Mouse (Mus musculus): ENCODE measurements around the gene Primpol. TPM values are rescaled to one million over a fixed set of nuclear protein-coding genes. Genes with fewer than 3 reads are reported as not detected.

Primpol gene
- polyA plus RNA-seq (2016; fragmentation: Nextera tagmentation; extraction: Ambion mirVana) = 8.9 and 11.4 TPM in 2 replicates

DNA sequence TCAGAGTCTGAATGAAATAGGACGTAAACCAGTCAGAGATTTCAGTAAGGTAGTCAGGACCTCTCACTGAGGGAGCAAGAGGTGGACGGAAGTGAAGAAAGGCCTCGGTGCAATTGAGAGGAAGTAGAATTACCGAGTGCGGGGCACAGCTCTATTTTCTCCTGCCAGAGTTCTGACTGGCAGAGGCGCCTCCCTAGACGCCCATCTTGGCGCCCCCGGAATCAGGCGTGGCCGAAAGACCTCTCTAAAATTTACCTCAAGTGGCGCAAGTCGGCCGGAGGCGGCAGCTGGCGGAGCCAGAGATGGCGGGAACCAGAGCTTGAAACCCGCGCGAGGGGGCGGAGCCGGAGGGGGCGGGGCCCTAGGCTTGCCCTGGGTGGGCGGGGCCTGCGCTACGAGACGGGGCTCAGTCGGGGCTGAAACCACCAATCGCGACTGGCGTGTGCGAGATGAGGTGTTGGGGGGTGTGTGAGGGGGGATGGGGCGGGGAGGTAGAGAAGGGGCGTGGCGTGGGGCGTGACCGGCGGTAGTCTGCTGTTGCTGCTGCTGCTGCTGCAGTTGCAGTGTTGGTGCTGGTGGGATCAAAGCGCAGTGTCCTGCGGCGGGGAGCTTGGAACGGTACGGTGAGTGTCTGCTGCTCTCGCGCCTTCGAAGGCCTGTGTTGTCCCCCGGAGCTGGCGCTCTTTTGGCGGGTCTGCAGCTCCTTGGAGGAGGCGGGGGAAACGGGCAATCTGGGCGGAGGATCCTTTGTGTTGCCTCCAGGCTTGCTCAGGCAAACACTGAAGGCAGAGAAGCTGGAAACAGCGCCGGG is at the start of gene Primpol, which contains the start of gene Casp3:
Gene Primpol (minus strand): TSS at position 334 of the 811 bp plus-strand sequence.
Gene Casp3 (plus strand): TSS at position 413 of the 811 bp plus-strand sequence.
- WGBS = 2% methylated on average over 54 of the region's 54 CpGs
- no peaks in the 10 kb centered on the region for H3K9me3 ChIP-seq (replicated peaks)
- peak; percentile 99 for DNase-seq (ENCODE audit: low spot score)
- peaks cover 33% of the 10 kb centered on the region for H3K4me1 ChIP-seq
- H3K4me3 ChIP-seq = peak within 1 kb of the TSS; percentile 77
- peaks cover 7% of the 10 kb centered on the region; the same call in 1 of the 2 replicates for H3K36me3 ChIP-seq
- peak within 1 kb of the TSS; percentile 94 for H3K27ac ChIP-seq
- H3K27me3 ChIP-seq (ENCODE audit: low read depth, poor library complexity, severe bottlenecking) = no peaks in the 10 kb centered on the region

DNA sequence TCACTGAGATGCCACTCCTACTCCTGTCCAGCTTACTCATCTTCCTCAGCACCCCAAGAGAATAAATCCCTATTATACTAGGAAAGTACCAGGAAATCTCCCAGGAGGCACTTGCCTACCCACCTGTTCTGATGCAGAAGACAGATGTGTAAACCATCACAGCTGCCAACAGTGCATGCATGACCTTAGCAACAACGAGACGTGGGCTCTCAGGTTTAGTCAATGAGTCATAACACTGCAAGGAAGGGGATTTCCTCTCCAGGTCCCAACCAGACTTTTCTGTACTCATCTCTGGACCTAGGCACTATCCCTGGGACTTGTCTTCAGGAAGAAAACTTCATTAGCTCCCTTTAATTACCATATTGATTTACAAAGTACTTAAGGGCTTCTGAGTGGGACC is 38.9 kb upstream of the Primpol start:
- H3K36me3 ChIP-seq = no peaks in the 10 kb centered on the region
- no peaks in the 10 kb centered on the region for H3K27me3 ChIP-seq (ENCODE audit: low read depth, poor library complexity, severe bottlenecking)
- no peak overlapping the region for H3K27ac ChIP-seq
- no peaks in the 10 kb centered on the region for H3K9me3 ChIP-seq (replicated peaks)
- 86% methylated on average over 2 of the region's 2 CpGs for WGBS
- no peak for DNase-seq (ENCODE audit: low spot score)
- no peak overlapping the region for H3K4me3 ChIP-seq
- 0 out of 2 replicates have a peak, but pooled peaks cover 4% of the 10 kb centered on the region for H3K4me1 ChIP-seq

DNA sequence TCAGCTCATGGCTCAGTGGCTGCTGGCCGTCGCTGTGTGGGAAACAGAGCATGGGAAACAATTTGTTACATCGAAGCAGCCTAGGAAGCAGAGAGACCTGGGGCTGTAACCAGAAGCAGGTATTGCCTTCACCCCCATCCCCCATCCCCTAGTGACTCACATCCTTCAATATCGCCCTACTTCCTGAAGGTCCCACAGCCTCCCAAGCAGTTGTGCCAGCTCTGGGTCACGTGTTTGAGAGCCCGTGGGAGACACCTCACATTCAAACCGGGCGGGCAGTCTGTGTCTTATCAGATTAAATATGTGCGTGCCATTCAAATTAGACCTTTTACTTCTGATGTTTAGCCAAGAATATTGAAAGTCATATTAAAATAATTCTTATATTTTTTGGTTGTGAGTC is 34.9 kb upstream of the Primpol start:
- DNase-seq (ENCODE audit: low spot score) = no peak
- H3K4me1 ChIP-seq = 0 out of 2 replicates have a peak, but pooled peaks cover 4% of the 10 kb centered on the region
- no peaks in the 10 kb centered on the region for H3K27me3 ChIP-seq (ENCODE audit: low read depth, poor library complexity, severe bottlenecking)
- H3K36me3 ChIP-seq = no peaks in the 10 kb centered on the region
- no peak overlapping the region for H3K27ac ChIP-seq
- no peaks in the 10 kb centered on the region for H3K9me3 ChIP-seq (replicated peaks)
- no peak overlapping the region for H3K4me3 ChIP-seq
- WGBS = 84% methylated on average over 9 of the region's 9 CpGs

DNA sequence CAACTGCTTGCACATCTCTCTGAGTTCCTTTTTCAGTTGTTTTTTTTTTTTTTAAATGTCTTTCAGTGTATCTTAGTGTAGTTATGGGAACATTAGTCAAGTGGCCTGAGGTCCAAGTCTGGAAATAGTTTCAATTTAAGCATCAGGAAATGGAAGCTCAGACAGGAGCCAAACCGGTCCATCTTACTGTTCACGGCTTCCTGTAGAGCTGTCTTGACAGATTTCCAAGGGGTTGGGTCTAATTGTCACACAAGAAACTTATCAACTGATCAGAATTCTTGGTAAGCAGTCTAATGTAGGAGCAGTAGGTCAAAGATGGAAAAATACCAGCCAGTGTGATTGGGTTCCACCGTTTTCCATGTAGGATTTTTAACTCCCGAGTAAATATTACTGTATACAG is 31.4 kb upstream of the Primpol start:
- Histone ChIP-seq H3K9me3 (replicated peaks) (no peaks in the 10 kb centered on the region), H3K36me3 (no peaks in the 10 kb centered on the region), H3K27ac (no peak overlapping the region), H3K4me3 (no peak overlapping the region), H3K4me1 (0 out of 2 replicates have a peak, but pooled peaks cover 4% of the 10 kb centered on the region), H3K27me3 (ENCODE audit: low read depth, poor library complexity, severe bottlenecking) (no peaks in the 10 kb centered on the region)
- no peak for DNase-seq (ENCODE audit: low spot score)
- WGBS = 89% methylated on average over 4 of the region's 4 CpGs

DNA sequence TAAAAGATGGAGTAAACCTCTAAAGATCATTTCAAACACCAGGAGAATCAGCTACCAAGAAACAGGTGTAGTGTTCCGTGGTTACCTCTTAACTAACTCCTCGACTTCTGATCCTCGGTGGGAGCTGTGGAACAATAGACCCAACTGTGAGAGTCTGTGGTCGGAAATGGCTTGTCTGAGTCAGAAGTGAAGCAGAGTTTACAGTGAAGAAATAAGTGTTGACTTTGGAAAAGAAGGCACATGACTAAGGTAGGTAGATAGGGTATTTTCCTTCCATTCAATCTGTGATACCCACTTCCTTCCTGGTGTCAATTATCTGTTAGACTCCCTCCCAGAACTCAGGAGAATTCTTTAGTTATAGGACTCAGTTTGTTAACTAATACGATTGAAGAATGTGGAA is 24.3 kb upstream of the Primpol start:
- DNase-seq (ENCODE audit: low spot score) = no peak
- 92% methylated on average over 5 of the region's 5 CpGs for WGBS
- H3K4me3 ChIP-seq = no peak overlapping the region
- H3K27ac ChIP-seq = no peak overlapping the region
- H3K9me3 ChIP-seq (replicated peaks) = no peaks in the 10 kb centered on the region
- no peaks in the 10 kb centered on the region for H3K4me1 ChIP-seq
- no peaks in the 10 kb centered on the region for H3K27me3 ChIP-seq (ENCODE audit: low read depth, poor library complexity, severe bottlenecking)
- peaks cover 58% of the 10 kb centered on the region for H3K36me3 ChIP-seq

DNA sequence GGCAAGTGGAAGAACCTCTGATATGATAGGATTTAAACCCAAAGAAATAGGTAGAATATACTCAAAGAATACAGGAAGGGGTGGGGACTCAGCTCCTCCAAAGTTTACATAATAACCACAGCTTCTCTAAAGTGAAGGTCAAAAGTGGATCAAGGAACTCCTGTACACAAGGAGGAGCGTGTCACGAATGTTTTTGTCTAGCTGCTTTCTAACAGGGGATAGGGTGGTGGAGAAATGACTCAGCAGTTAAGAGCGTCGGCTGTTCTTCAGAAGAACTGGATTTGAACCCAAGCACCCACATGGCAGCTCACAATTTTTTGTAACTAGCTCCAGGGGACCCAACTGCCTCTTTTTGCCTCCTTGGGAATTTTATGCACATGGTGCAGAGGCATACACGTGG is 22.8 kb upstream of the Primpol start:
- Histone ChIP-seq H3K4me3 (no peak overlapping the region), H3K9me3 (replicated peaks) (no peaks in the 10 kb centered on the region), H3K4me1 (no peaks in the 10 kb centered on the region), H3K36me3 (peaks cover 72% of the 10 kb centered on the region), H3K27me3 (ENCODE audit: low read depth, poor library complexity, severe bottlenecking) (no peaks in the 10 kb centered on the region), H3K27ac (no peak overlapping the region)
- 95% methylated on average over 5 of the region's 5 CpGs for WGBS
- no peak for DNase-seq (ENCODE audit: low spot score)

DNA sequence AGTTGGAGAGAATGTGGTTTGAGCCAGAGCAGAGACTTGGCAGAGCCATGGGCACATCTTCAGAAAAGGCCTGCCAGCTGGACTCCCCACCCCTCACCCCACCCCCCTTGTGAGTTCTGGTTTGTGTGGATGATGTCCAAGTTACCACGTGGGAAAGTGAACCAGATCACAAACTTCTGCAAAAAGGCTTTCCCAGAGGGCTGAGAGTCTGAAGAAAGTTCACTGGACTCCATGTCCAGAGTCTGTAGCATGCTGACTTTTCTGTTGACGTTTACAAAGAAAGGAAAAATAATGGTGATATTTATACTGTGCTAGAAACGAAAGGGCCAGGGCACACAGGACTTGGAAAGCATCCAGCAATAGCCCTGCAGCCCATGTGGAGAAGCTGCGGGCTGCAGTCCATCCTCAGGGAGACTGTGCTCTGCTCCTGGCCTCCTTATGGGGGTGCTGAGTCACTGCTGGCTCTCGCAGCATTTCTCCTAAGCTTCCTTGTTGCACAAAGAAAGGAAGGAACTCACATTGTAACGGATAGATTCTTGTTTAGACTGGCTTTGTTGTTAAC is 22.1 kb upstream of the Primpol start:
- Histone ChIP-seq H3K4me3 (no peak overlapping the region), H3K36me3 (peaks cover 79% of the 10 kb centered on the region), H3K27me3 (ENCODE audit: low read depth, poor library complexity, severe bottlenecking) (no peaks in the 10 kb centered on the region), H3K9me3 (replicated peaks) (no peaks in the 10 kb centered on the region), H3K4me1 (no peaks in the 10 kb centered on the region), H3K27ac (no peak overlapping the region)
- DNase-seq (ENCODE audit: low spot score) = no peak
- 85% methylated on average over 6 of the region's 6 CpGs for WGBS

DNA sequence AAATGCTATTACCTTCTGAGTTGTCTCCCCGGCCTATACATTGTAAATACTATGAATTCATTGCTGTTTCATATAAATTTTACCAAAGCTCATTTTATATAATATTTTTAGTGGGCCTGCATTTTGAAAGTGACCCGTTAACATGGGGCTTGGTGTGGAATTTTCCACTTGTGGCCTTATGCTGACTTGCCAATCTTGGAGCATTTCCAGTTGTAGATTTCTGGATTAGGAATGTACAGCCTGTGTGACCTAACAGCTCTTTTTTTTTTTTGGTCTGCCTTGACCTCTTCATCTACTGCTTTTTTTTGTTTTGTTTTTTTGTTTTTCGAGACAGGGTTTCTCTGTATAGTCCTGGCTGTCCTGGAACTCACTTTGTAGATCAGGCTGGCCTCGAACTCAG is 13.9 kb upstream of the Primpol start:
- Histone ChIP-seq H3K9me3 (replicated peaks) (no peaks in the 10 kb centered on the region), H3K27me3 (ENCODE audit: low read depth, poor library complexity, severe bottlenecking) (no peaks in the 10 kb centered on the region), H3K36me3 (peaks cover 79% of the 10 kb centered on the region), H3K4me3 (no peak overlapping the region), H3K4me1 (0 out of 2 replicates have a peak, but pooled peaks cover 7% of the 10 kb centered on the region), H3K27ac (no peak overlapping the region)
- DNase-seq (ENCODE audit: low spot score) = no peak
- WGBS = 98% methylated on average over 4 of the region's 4 CpGs

DNA sequence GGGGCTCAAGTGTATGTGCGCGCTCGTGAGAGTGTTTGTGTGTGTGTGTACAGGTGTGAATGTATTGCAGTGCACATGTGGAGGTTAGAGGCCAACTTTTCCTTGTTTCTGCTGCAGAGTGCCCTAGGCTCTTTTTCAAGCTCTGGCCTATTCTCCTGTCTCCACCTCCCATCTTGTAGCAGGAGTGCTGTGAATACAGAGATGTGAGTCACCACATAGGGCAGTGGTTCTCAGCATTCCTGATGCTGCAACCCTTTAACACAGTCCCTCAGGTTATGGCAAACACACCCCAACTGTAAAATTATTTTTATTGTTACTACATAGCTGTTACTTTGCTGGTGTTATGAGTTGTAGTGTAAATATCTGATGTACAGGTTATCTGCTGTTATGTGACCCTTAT is 13.4 kb upstream of the Primpol start:
- no peak overlapping the region for H3K27ac ChIP-seq
- no peaks in the 10 kb centered on the region for H3K9me3 ChIP-seq (replicated peaks)
- no peak for DNase-seq (ENCODE audit: low spot score)
- H3K4me1 ChIP-seq = 0 out of 2 replicates have a peak, but pooled peaks cover 7% of the 10 kb centered on the region
- H3K36me3 ChIP-seq = peaks cover 74% of the 10 kb centered on the region
- no peak overlapping the region for H3K4me3 ChIP-seq
- WGBS = 94% methylated on average over 3 of the region's 3 CpGs
- no peaks in the 10 kb centered on the region for H3K27me3 ChIP-seq (ENCODE audit: low read depth, poor library complexity, severe bottlenecking)

DNA sequence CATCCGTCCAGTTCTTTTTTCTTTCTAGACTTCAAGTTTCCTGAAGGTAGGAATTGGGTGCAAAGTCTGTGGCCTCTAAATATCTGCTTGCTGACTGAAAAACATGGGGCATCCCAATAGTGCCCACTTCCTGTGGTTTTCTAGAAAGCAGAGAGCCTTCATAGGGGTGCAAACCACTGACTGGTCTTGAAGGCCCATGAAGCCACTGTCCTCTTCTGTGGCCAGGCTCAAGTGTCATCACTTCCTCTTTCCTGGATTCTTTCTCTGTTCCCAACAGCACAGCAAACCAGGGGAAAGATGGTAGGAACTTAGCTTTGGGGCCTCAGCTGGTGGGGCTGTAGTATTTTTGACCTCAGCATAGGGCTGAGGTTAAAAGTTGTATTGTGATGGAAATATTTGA is 11.6 kb upstream of the Primpol start:
- Histone ChIP-seq H3K4me1 (peaks cover 14% of the 10 kb centered on the region), H3K36me3 (peaks cover 61% of the 10 kb centered on the region), H3K27ac (no peak overlapping the region), H3K9me3 (replicated peaks) (no peaks in the 10 kb centered on the region), H3K27me3 (ENCODE audit: low read depth, poor library complexity, severe bottlenecking) (no peaks in the 10 kb centered on the region), H3K4me3 (no peak overlapping the region)
- WGBS = 95% methylated on average over 1 of the region's 1 CpGs
- DNase-seq (ENCODE audit: low spot score) = no peak

DNA sequence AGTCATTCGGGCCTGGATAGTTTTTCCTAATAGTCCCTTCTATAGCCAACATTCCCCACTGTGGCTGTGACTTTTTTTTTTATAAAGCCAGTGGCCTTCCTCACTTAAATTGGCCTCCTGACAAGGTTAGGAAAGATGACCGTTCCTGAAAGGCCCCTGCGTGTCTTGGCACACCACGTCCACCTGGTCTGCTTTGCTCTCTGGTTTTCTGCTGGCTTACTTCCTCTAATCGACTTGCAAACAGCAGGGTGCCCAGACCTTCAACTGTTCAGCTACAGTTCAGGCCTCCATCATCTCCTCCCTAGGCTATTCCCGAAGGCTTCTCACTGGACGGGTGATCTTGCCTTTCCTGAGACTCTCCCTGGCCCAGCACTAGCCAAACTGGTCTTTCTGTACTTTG is 10.9 kb upstream of the Primpol start:
- no peaks in the 10 kb centered on the region for H3K27me3 ChIP-seq (ENCODE audit: low read depth, poor library complexity, severe bottlenecking)
- WGBS = 65% methylated on average over 7 of the region's 7 CpGs
- no peak overlapping the region for H3K4me3 ChIP-seq
- peaks cover 14% of the 10 kb centered on the region for H3K4me1 ChIP-seq
- H3K36me3 ChIP-seq = peaks cover 54% of the 10 kb centered on the region
- no peak overlapping the region for H3K27ac ChIP-seq
- H3K9me3 ChIP-seq (replicated peaks) = no peaks in the 10 kb centered on the region
- DNase-seq (ENCODE audit: low spot score) = no peak

DNA sequence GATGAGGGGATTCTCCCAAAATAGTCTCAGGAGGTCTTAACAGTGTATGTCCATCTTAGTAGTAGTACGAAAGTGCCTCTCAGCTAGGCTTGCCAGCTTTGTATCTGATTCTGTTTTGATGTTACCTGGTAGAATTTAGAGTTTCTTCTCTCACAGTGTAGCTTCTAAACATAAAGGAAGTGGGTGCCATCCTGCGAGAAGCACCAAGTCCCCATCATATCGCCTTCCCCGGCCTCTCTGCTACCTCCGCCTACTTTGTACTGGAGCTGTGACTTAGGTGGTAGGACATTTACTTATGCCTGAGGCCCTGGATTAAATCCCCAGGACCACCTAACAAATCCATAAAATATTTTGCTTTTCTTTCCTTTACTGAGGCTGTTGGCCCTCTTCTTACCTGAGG is 9.6 kb upstream of the Primpol start:
- Histone ChIP-seq H3K27me3 (ENCODE audit: low read depth, poor library complexity, severe bottlenecking) (no peaks in the 10 kb centered on the region), H3K4me1 (peaks cover 11% of the 10 kb centered on the region), H3K4me3 (no peak overlapping the region), H3K36me3 (peaks cover 46% of the 10 kb centered on the region), H3K27ac (no peak overlapping the region), H3K9me3 (replicated peaks) (no peaks in the 10 kb centered on the region)
- WGBS = 94% methylated on average over 5 of the region's 5 CpGs
- DNase-seq (ENCODE audit: low spot score) = no peak

DNA sequence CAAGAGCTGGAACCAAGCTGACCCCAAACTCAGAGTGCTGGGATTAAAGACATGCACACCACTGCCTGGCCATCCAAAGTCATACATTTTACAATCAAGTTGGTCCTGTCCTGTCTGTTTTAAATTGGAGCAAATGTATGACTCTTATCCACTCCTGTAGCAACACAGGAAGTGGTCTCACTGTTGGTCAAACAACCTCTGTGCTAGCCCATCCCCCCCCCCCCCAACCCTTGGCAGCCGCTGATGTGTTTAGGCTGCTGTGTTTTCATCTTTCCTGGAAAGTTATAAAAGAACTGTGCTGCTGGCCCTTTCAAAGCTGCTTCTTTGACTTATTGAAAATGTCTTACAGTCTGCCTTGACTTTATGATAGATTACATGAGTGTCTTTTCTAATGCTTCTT is 8.2 kb upstream of the Primpol start:
- no peak overlapping the region for H3K27ac ChIP-seq
- H3K4me1 ChIP-seq = peaks cover 11% of the 10 kb centered on the region
- H3K4me3 ChIP-seq = no peak overlapping the region
- no peaks in the 10 kb centered on the region for H3K27me3 ChIP-seq (ENCODE audit: low read depth, poor library complexity, severe bottlenecking)
- no peaks in the 10 kb centered on the region for H3K9me3 ChIP-seq (replicated peaks)
- 65% methylated on average over 1 of the region's 1 CpGs for WGBS
- no peak for DNase-seq (ENCODE audit: low spot score)
- H3K36me3 ChIP-seq = peaks cover 34% of the 10 kb centered on the region
